Mouse (Mus musculus): ENCODE measurements around the gene Tmem120a. TPM values are rescaled to one million over a fixed set of nuclear protein-coding genes. Genes with fewer than 3 reads are reported as not detected.

The Tmem120a gene
- total RNA-seq (2015; ENCODE audit: low replicate concordance) (0.58 and 5.4 TPM in 2 replicates), total RNA-seq (2017; ENCODE audit: low replicate concordance) (6.0 and 8.7 TPM in 2 replicates)

DNA sequence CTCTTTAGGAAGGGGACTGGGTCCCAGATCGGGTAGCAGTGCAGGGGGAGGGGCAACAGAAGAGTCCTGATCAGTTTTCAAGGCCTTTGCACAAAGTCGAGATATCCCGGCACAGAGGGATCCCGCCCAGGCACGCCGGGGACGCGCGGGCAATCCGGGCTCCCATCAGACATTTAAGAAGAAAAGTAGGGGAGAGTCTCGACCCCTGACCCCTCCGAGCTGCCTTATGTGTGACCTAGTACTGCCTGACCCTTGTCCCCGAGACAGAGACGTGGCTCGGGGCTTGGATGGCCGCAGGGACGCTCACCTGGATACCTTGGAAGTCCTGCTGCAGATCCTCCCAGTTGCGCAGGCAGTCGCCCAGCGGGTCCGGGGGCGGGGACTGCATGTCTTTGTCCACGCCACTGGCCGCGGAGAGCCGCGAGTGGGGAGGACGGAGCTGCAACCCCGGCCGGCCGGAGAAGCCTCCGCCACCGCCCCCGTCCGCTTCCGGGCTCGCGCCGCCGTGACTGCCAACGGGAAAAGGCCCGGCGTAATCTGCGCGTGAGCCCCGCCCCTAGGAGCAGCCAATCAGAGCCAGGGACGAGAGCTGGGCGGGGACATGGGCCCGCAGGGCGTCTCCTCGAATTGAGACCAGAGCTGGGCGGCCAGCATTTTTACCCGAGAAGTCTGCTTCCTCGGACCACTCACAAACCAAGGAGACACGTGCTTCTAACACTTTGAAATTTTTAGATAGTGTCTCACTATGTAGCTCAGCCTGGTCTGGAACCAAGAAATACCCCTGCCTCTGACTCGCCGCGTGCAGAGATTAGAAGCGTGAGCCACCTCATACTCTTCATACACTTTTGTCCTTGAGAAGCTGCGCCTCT lies at the start of gene Tmem120a:
Gene Tmem120a (minus strand): TSS at position 708 of the 869 bp plus-strand sequence.
- peak; percentile 98 for ATAC-seq (replicated peaks; ENCODE audit: low FRiP score, poor library complexity, severe bottlenecking)

DNA sequence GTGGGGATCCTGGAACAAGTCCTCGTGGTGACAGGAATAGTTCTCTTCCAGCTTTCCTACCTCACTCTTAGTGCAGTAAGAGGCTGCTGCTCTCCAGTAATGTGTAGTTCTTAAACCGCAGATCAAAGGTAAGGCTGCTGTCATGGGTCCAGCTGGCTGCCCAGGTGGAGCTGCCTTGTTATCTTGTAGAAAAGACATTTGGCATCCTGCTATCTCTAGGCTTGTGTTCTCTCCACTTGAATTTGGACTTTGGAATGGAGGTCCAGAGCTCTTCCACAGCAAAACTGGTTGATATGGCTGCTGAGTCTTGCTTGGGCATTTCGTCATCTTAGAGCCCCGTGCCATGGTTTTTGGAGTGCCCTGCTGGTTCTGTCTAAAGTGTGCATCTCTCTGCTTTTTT lies 38.7 kb upstream of the Tmem120a start:
- ATAC-seq (replicated peaks; ENCODE audit: low FRiP score, poor library complexity, severe bottlenecking): no peak

DNA sequence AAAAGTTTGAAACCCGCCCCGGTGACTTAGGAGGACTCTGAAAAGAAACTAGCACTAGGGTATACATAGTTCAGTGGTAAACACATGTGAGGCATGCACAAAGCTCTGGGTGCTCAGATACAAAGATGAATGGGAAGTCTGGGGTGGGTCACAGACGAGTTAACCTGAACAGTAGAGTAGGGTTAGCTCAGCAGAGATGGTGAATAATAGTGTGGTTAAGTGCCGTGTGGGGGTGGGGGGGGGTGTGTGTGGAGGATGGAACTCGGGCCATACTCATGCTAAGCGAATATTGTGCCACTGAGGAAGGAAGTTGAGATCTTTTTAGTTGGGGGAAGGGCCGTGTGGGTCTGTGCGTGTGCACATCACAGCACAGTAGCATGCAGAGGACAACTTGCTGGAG lies 36.1 kb upstream of the Tmem120a start:
- no peak for ATAC-seq (replicated peaks; ENCODE audit: low FRiP score, poor library complexity, severe bottlenecking)

DNA sequence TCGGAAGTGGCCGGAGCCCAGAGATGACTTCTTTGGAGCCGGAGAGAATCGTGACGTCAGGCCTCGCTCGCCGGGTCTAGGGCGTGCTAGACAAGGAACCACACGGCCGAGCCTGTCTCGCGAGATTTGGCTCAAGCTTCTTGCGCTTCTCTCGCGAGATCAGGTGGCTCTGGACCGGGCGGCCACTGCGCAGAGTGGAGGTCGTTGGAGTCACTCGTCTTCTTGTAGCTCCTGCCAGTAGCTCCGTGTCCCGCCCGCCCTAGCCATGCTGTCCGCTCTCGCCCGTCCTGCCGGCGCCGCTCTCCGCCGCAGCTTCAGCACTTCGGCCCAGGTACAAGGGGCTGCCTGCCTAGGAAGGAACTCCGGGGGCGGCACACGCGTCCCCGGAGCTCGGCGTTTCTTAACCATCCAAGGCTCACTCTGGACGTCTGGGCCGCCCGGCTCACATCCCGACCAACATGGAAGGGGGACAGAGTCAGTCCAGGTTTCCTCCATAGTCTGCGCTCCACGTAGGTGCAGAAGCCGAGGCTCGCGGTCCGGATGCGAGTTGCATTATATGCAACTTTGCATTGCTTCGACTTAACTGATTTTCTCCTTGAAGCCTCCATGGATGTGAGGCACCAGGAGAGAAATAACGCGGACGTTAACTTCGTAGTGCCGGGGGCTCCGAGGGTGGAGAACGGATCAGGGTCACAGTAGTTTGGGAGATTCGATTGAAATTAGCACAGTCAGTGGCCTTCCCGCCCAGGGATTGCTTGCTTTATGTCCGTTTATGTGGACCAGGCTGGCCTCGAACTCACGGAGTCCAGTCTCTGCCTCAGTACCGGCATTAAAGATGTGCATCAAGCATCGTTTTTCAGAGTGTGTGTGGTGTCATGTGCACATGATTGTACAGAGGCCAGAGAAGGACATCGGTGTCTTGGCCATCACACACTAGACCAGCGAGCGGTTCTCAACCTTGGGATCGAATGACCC lies 34.5 kb upstream of the Tmem120a start, which contains the start of gene Mdh2:
Gene Mdh2 (plus strand): TSS at position 10 of the 975 bp plus-strand sequence.
- peak; percentile 90 for ATAC-seq (replicated peaks; ENCODE audit: low FRiP score, poor library complexity, severe bottlenecking)

DNA sequence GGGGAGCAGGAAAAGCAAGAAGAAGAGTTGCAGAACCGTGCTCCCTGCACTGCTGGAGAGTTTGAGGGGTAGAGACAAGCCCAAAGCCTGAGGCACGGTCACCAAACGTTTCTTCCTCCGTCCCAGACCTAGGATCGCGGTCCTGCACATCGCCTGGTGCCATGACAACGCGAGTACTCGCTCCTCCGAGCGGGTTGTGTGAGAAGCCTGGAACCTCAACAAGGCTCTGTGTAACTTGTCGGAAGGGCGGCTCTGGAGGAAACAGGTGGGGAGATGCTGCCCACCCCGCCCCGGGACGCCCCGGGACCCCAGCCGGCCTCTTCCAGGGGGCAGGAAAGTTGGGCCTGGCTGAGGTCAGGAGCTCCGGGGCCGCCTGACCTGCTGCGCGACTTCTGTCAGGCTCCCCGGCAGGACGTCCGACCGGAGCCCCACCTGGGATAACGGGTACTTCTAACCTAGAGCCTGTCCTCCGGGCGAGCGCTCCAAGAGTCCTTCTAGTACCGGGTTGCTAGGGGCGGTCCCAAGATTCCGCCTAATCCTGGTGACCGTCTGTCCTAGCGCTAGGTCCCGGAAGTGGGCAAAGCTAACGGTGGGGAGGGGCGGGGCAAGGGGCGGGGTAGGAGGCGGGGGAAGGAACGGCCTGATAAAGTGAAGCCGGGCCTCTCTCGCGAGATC lies 33.7 kb upstream of the Tmem120a start, which contains the start of gene Styxl1:
Gene Styxl1 (minus strand): TSS at position 590 of the 675 bp plus-strand sequence.
- peak; percentile 31 for ATAC-seq (replicated peaks; ENCODE audit: low FRiP score, poor library complexity, severe bottlenecking)

DNA sequence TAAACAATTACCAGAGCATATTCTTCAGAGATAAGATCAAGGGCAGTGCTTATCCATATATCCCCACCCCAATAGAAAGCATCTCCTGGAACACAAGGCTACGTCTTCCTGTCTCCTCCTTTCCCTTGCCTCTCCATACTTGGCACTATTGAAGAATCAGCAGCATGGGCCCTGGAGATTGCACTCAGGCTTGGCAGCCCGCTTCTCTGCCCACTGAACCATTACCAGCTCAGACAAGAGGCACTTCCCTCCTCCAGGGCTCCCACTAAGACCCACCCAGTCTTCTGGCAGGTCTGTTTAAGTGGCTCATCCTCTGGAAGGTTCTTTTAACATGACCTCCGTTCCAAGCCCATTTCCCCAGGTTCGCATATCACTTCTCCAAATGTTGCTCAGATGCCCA lies 32.3 kb upstream of the Tmem120a start:
- ATAC-seq (replicated peaks; ENCODE audit: low FRiP score, poor library complexity, severe bottlenecking): no peak

DNA sequence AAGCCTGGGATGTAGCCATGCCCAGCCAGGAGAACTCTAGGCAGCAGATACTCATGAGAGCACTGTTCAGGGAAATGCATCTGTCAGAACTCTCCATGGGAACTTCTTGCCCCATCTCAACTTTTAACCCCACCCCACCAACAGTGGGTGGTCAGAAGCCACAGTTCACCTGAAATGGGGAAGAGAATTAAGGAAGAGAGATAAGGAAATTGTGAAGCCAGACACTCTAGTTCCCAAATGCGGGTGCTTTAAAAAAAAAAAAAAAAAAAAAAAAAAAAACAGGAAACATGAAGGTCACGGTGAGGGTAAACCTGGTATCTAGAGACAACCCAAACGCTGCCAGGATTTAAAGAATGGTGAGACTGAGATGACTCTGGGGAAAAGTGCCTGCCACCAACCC lies 28.3 kb upstream of the Tmem120a start:
- no peak for ATAC-seq (replicated peaks; ENCODE audit: low FRiP score, poor library complexity, severe bottlenecking)

DNA sequence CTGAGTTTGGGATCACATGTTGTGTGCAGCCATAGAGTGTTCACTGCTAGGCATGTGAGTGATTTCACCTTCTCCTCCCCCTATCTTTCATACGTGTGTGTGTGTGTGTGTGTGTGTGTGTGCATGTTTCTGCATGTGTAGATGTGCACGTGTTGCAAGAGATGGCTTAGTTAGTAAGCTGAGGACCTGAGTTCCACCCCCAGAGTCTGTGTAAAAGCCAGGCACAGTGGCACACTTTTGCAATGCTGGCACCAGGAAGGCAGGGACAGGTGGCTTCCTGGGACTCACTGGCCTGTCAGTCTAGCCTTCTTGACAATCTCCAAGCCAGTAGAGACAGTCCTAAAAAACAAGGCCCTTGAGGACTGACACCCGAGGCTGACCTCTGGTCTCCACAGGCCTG lies 20.7 kb upstream of the Tmem120a start:
- no peak for ATAC-seq (replicated peaks; ENCODE audit: low FRiP score, poor library complexity, severe bottlenecking)

DNA sequence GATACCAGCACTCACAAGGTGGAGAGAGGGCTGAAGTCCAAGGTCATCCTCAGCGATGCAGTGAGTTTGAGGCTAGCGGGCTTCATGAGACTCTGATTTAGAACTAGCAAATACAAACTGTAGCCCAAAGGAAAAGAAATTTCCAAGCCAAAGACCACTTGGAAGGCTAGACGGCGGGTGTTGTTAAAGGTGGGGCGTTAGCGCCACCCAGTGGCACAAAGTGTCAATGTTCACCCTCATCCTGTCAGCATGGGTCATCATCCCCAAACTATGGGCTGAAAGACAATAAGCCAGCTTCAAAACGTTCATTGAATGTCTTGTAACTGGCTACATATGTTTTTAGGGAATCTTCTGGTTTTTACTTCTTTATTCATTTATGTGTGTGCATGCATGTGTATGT lies 19.3 kb upstream of the Tmem120a start:
- peak; percentile 54; the same call in 1 of the 2 replicates for ATAC-seq (replicated peaks; ENCODE audit: low FRiP score, poor library complexity, severe bottlenecking)

DNA sequence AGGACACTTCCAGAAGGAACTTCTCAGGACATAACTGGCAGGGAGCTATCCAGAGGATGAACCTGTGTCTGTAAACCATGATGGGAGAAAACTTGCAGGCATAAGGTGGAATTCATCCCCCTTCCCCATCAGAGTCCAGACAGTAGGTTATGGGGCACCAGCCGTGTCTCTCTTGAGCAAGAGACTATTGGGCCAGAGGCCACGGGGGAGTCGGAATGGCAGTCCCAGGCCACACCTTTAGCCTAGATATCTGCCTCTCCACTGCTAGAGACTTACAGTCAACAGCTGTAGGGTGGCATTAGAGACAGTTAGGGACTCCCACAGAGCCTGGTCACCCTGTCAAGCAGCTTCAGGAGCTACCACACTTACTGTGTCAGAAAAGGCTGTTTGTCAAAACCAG lies 17.6 kb upstream of the Tmem120a start:
- no peak for ATAC-seq (replicated peaks; ENCODE audit: low FRiP score, poor library complexity, severe bottlenecking)

DNA sequence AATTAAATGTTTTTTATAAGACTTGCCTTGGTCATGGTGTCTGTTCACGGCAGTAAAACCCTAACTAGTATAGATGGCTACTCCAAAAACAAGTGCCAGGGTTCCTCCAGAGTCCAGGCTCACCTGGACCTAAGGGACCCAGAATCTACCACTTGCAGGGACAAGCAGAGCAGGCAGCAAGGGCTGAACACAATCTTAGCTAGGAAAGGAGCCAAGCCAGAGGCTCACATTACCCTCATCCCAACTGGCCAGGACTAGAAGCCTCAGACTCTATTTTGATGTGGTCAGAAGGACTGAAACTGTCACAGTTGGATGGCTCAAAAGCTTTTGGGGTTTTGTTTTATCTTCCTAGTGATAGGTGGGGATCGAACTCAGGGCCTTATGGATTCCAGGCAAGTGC lies 7.3 kb upstream of the Tmem120a start:
- no peak for ATAC-seq (replicated peaks; ENCODE audit: low FRiP score, poor library complexity, severe bottlenecking)

DNA sequence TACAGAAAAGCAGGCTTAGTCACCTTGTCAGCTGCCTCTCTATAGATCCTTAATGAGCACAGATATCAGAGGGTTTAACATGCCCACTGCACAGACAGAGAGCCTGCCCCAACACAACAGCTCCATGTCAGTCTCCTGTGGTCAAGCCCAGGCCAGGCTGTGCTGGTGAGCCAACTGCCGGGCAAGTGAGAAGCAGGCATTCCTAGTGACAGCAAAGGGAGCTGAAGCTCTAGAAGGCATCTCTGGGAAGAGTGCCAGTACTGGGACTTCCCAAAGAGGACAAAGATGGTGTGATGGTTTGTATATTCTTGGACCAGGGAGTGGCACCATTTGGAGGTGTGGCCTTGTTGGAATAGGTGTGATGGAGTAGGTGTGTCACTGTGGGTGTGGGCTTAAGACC lies 6.8 kb upstream of the Tmem120a start:
- ATAC-seq (replicated peaks; ENCODE audit: low FRiP score, poor library complexity, severe bottlenecking): no peak

DNA sequence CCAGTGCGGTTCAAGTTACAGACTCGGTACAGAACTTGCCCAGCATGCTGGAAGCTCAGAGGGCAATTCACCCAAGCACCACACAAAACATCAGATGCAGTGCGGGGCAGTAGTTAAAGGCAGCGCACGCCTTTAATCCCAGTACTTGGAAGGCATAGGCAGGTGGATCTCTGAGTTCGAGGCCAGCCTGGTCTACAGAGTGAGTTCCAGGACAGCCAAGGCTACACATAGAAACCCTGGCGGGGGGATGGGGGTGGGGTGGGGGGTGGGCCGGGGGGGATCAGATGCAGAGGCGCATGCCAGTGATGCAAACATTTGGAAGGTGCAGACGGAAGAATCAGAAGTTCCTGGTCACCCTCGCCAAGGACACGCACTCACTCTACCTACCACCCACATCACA lies 494 bp upstream of the Tmem120a start:
- ATAC-seq (replicated peaks; ENCODE audit: low FRiP score, poor library complexity, severe bottlenecking): no peak

DNA sequence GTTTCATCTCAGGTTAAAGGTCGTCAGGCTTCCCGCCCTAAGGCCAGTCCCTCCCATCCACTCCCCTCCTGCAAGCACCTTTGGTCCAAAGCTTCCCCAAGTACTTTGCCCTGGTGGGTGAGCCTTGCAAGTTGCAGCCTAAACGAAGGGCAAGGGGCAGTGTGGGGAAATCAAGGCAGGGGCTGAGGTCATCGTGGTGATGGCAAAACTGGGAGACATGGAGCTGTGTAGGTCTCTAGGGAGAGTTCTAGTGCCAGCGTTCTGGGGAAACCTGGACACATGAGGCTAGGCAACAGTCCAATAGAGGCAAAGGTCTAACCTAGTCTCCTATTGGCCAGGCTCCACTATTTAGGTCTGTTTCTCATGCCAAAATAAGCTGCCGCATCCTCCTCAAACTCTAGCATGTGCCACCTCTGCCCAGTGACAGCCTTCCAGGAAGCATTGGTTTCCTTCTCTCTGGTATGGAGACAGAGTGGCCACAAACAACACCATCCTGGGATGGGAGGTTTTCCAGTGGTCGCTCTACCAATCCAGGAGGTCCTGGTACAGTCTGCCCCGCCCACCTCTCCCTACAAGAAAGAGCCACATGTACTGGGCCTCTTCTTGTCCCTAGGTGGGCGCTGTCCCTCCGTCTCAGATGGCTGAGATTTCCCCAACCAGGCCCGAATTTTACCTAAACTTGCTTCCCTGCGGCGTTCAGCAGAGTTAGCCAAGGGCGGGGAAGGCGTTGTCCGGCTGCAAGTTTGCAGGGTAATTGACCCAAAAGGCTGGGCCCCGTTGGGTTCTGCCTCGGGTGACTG lies 1.1 kb downstream of the Tmem120a start:
- ATAC-seq (replicated peaks; ENCODE audit: low FRiP score, poor library complexity, severe bottlenecking): no peak

DNA sequence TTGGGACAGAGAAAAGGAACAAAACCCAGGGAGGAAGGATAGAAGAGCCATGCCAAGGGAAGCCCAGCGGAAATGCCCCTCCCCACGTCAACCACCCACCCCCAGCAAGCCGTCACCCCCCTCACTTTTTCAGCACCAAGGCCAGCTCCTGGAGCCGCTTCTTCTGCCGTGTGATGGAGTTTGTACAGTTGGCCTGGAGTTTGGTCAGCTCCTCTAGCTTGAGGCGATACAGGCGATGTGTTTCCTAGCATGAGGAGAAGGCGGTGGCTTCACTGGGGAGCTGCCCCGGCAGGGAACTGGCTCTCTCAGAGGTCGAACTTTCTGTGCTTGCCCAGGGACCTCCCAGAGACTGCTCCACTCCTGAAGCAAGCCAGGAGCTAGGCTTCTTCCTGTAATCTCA lies 2.1 kb downstream of the Tmem120a start:
- no peak for ATAC-seq (replicated peaks; ENCODE audit: low FRiP score, poor library complexity, severe bottlenecking)

DNA sequence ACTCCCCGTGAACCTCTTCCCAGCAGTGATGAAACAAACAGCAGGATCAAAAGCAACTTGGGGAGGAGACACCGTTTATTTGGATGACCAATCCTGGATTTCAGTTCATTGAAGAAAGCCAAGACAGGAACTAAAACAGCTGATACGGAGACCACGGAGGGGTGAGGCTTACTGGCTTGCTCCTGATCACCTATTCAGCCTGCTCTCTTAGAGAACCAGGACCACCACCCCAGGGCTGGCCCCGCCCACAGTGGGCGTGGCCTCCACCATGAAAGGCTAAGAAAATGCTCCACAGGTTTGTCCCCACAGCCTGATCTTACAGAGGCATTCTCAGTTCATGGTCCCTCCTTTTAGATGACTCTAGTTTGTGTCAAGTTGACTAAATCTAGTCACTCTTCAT lies 6.0 kb downstream of the Tmem120a start:
- ATAC-seq (replicated peaks; ENCODE audit: low FRiP score, poor library complexity, severe bottlenecking): no peak

DNA sequence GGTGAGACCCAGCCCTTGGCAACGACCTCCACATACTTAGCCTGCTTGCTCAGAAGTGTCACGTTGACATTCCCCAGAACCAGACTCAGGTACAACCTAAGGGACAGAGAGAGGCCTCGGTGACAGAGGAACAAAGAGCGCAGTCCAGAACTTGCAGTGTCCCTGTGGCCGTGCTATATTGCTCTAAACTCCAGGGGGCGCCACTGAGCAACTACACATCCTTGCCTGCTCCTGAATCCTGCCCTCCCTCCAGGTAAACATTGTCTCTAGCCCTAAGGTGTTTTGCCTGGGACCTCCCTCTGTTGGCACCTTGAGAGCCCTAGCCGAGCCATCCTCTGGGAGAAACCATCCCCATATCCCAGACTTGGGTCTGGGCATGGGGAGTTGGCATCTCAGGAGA lies 7.1 kb downstream of the Tmem120a start:
- ATAC-seq (replicated peaks; ENCODE audit: low FRiP score, poor library complexity, severe bottlenecking): no peak

DNA sequence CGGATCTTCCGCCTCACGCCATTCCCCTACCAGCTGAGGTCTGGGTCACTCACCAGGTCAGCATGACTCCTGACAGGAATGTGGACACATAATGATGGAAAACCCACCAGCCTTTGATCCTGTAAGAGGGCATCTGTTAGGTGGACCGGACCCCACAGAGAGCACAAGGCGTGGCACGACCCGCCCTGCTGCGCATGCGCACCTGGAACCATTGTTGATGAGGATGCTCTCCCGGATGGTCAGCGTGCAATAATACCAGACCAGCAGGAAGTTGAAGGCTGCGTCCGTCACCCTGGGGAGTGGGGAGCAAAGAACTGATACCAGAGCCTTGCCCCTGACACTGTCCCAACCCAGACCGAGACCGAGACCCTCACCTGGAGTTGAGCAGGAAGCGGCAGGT lies 7.7 kb downstream of the Tmem120a start:
- ATAC-seq (replicated peaks; ENCODE audit: low FRiP score, poor library complexity, severe bottlenecking): no peak

DNA sequence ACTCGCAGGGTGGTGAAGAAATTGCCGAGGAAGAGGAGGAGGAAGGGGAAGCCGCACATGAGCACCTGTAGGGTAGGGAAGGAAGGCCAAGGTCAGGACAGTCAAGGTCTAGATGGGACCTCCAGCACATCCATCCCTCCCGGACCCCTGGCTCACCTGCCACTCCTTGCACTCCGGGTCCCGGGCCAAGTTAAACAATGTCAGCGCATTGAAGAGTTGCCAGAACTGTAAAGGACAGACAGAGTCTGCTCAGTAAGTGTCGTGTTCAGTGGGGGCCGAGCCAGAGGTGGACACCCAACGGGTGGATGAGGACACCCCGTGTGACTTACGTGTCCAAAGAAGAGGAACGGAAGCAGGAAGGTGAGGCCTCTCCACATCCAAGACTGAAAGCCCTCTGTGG lies 8.5 kb downstream of the Tmem120a start:
- no peak for ATAC-seq (replicated peaks; ENCODE audit: low FRiP score, poor library complexity, severe bottlenecking)
